Mouse (Mus musculus): ENCODE data around the gene Zfp715. TPM values are rescaled to one million over a fixed set of nuclear protein-coding genes. Genes with fewer than 3 reads are reported as not detected.
"Not testable (repeated sequence)": the region's sequence is repeated elsewhere in the genome, so short reads cannot be mapped to it uniquely, and the experiment has no call there.

Gene Zfp715
- polyA plus RNA-seq, 1 experiment from 2014 or later = 14.8 TPM

DNA sequence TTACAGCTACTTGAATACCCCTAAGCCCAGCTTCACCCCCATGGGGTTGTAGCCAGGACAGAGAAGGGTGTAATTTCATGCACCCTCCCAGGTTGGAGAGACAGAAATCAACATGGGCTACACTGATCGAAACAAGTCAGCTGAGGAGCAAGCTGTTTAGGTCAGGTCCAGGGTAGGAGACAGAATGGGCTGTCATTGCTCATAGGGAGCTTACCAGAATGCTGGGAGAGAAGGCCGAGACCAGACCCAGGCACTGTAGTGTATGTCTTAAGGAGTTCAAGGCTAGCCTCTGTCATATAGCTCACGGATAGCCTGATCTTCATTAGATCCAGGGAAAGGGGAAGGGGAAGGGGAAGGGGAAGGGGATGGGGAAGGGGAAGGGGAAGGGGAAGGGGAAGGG is 30.6 kb downstream of the Zfp715 start:
- Histone ChIP-seq H3K4me1 (ENCODE audit: control insufficient read depth, insufficient read depth, low read length) (no peaks in the 10 kb centered on the region), H3K36me3 (ENCODE audit: control insufficient read depth, insufficient read depth, low read length) (no peaks in the 10 kb centered on the region), H3K9ac (ENCODE audit: low read depth, low read length) (no peak overlapping the region), H3K9me3 (ENCODE audit: control insufficient read depth, low read length) (no peaks in the 10 kb centered on the region), H3K4me3 (ENCODE audit: low read depth, low read length) (no peak overlapping the region), H3K27me3 (replicated peaks; ENCODE audit: control insufficient read depth, insufficient read depth, low read length) (no peaks in the 10 kb centered on the region), H3K4me2 (ENCODE audit: low read depth, low read length) (no peak overlapping the region), H3K27ac (replicated peaks; ENCODE audit: low read depth, low read length) (no peak overlapping the region)
- no peak for DNase-seq (ENCODE audit: low spot score)
- WGBS = 74% methylated on average over 3 of the region's 3 CpGs
- no peak for ATAC-seq (ENCODE audit: low read depth)

DNA sequence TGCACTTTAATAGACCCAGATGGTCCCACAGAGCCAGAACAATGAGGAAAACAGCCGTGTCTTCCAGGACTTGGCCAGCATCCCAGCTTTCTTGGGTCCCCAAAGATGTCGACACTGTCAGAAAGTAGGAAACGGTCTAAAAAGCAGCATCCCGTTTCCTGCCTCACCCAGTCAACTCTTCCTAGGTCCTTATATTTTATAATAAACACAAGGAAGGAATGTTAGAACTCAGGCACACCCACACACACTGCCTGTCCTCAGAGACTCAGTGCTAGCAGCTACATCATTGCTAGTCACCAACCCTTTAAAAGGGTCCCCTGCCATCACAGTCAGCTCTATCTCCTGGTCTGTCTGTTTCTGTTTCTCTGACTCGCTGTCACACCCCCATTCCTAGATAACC is 35.7 kb downstream of the Zfp715 start:
- ATAC-seq (ENCODE audit: low read depth) (no peak), DNase-seq (ENCODE audit: low spot score) (peak; percentile 12)

DNA sequence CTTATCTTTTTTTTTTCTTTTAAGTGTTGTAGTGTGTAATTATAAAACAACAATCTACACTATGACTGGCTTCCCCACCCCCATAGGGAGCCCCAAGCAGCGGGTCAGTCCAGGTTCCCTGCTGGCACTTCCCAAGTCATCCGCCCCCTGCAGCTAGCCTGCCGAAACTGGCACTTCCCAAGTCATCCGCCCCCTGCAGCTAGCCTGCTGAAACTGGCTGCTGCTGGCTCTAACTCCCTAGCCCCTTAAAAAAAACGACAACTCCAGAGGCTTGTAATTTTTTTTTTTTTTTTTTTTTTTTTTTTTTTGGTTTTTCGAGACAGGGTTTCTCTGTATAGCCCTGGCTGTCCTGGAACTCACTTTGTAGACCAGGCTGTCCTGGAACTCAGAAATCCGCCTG is 36.9 kb downstream of the Zfp715 start:
- not testable (repeated sequence) for H3K27me3 ChIP-seq (replicated peaks; ENCODE audit: control insufficient read depth, insufficient read depth, low read length); H3K36me3 ChIP-seq (ENCODE audit: control insufficient read depth, insufficient read depth, low read length); H3K9ac ChIP-seq (ENCODE audit: low read depth, low read length); DNase-seq (ENCODE audit: low spot score); H3K9me3 ChIP-seq (ENCODE audit: control insufficient read depth, low read length); H3K4me1 ChIP-seq (ENCODE audit: control insufficient read depth, insufficient read depth, low read length); H3K27ac ChIP-seq (replicated peaks; ENCODE audit: low read depth, low read length); ATAC-seq (ENCODE audit: low read depth); H3K4me3 ChIP-seq (ENCODE audit: low read depth, low read length); H3K4me2 ChIP-seq (ENCODE audit: low read depth, low read length)
- 46% methylated on average over 6 of the region's 7 CpGs for WGBS

More for the DNA sequence above, 35.7 kb downstream of the Zfp715 start:
- Histone ChIP-seq H3K36me3 (ENCODE audit: control insufficient read depth, insufficient read depth, low read length) (no peaks in the 10 kb centered on the region), H3K4me1 (ENCODE audit: control insufficient read depth, insufficient read depth, low read length) (no peaks in the 10 kb centered on the region), H3K4me3 (ENCODE audit: low read depth, low read length) (no peak overlapping the region), H3K9ac (ENCODE audit: low read depth, low read length) (no peak overlapping the region), H3K27ac (replicated peaks; ENCODE audit: low read depth, low read length) (no peak overlapping the region), H3K27me3 (replicated peaks; ENCODE audit: control insufficient read depth, insufficient read depth, low read length) (no peaks in the 10 kb centered on the region), H3K4me2 (ENCODE audit: low read depth, low read length) (no peak overlapping the region), H3K9me3 (ENCODE audit: control insufficient read depth, low read length) (no peaks in the 10 kb centered on the region)
- whole genome bisulfite sequencing = 60% methylated on average over 5 of the region's 5 CpGs

DNA sequence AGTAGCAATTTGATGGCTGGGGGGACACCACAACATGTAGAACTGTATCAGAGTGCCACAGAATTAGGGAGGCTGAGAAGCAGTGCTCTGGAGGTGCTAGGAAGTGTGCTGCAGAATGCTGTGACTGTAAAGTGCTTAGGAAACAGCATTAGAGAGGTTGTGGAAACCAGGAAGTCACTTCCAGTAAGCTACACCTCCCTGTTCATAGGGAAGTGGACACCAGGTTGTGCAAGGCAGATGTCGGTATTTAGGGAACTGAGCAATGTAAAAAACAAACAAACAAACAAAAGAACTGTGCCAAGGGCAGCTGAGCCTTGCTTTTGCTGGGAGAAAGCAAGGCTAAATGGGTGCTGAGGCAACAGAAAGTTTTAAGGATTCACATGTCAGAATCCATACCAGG is 39.6 kb downstream of the Zfp715 start:
- 35% methylated on average over 1 of the region's 1 CpGs for WGBS
- DNase-seq (ENCODE audit: low spot score) = no peak

GRCm38 (mm10) chr7:43267359-43267758 is 45.7 kb downstream of the Zfp715 start:
- not testable (repeated sequence) for H3K4me3 ChIP-seq (ENCODE audit: low read depth, low read length); H3K4me2 ChIP-seq (ENCODE audit: low read depth, low read length); ATAC-seq (ENCODE audit: low read depth); DNase-seq (ENCODE audit: low spot score); H3K4me1 ChIP-seq (ENCODE audit: control insufficient read depth, insufficient read depth, low read length); H3K36me3 ChIP-seq (ENCODE audit: control insufficient read depth, insufficient read depth, low read length); H3K9ac ChIP-seq (ENCODE audit: low read depth, low read length); H3K27me3 ChIP-seq (replicated peaks; ENCODE audit: control insufficient read depth, insufficient read depth, low read length); H3K27ac ChIP-seq (replicated peaks; ENCODE audit: low read depth, low read length)
- peaks cover 31% of the 10 kb centered on the region for H3K9me3 ChIP-seq (ENCODE audit: control insufficient read depth, low read length)
- 89% methylated on average over 13 of the region's 13 CpGs for WGBS

More for the DNA sequence above, 39.6 kb downstream of the Zfp715 start:
- Histone ChIP-seq H3K36me3 (ENCODE audit: control insufficient read depth, insufficient read depth, low read length) (no peaks in the 10 kb centered on the region), H3K27me3 (replicated peaks; ENCODE audit: control insufficient read depth, insufficient read depth, low read length) (no peaks in the 10 kb centered on the region), H3K9me3 (ENCODE audit: control insufficient read depth, low read length) (0 out of 2 replicates have a peak, but pooled peaks cover 7% of the 10 kb centered on the region), H3K9ac (ENCODE audit: low read depth, low read length) (no peak overlapping the region), H3K4me2 (ENCODE audit: low read depth, low read length) (no peak overlapping the region), H3K4me3 (ENCODE audit: low read depth, low read length) (no peak overlapping the region), H3K4me1 (ENCODE audit: control insufficient read depth, insufficient read depth, low read length) (no peaks in the 10 kb centered on the region), H3K27ac (replicated peaks; ENCODE audit: low read depth, low read length) (no peak overlapping the region)
- no peak for ATAC-seq (ENCODE audit: low read depth)

DNA sequence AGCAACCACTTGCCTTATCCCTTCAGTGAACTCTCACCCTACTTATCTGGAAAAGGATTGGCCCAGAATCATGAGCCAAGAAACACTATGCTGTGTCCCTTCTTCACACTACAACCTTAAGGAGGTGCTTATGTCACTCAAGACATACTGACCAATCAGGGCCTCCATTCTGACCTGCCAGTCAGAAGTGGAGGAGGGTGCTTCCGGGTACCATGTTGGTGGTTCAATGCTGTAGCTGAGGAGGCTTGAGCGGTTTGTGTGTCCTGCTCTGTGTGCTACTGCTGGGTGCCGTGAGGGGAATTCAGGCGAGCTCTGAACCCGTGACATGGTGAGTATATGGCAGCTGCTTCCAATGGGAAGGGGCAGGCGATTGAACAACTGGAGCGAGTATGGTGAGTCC is 59.6 kb downstream of the Zfp715 start:
- Histone ChIP-seq H3K9me3 (ENCODE audit: control insufficient read depth, low read length) (peaks cover 6% of the 10 kb centered on the region; the same call in 1 of the 2 replicates), H3K27ac (replicated peaks; ENCODE audit: low read depth, low read length) (no peak overlapping the region), H3K4me3 (ENCODE audit: low read depth, low read length) (no peak overlapping the region), H3K4me2 (ENCODE audit: low read depth, low read length) (no peak overlapping the region), H3K36me3 (ENCODE audit: control insufficient read depth, insufficient read depth, low read length) (no peaks in the 10 kb centered on the region), H3K9ac (ENCODE audit: low read depth, low read length) (no peak overlapping the region), H3K4me1 (ENCODE audit: control insufficient read depth, insufficient read depth, low read length) (no peaks in the 10 kb centered on the region), H3K27me3 (replicated peaks; ENCODE audit: control insufficient read depth, insufficient read depth, low read length) (no peaks in the 10 kb centered on the region)
- DNase-seq (ENCODE audit: low spot score) (no peak), ATAC-seq (ENCODE audit: low read depth) (no peak)
- WGBS = 85% methylated on average over 7 of the region's 7 CpGs

GRCm38 (mm10) chr7:43250718-43251117 is 62.4 kb downstream of the Zfp715 start:
- H3K27me3 ChIP-seq (replicated peaks; ENCODE audit: control insufficient read depth, insufficient read depth, low read length); H3K4me1 ChIP-seq (ENCODE audit: control insufficient read depth, insufficient read depth, low read length); H3K27ac ChIP-seq (replicated peaks; ENCODE audit: low read depth, low read length); H3K9ac ChIP-seq (ENCODE audit: low read depth, low read length); H3K4me2 ChIP-seq (ENCODE audit: low read depth, low read length); H3K4me3 ChIP-seq (ENCODE audit: low read depth, low read length); ATAC-seq (ENCODE audit: low read depth); DNase-seq (ENCODE audit: low spot score); H3K36me3 ChIP-seq (ENCODE audit: control insufficient read depth, insufficient read depth, low read length); H3K9me3 ChIP-seq (ENCODE audit: control insufficient read depth, low read length): not testable (repeated sequence)
- WGBS = 64% methylated on average over 1 of the region's 1 CpGs

Other genes with a start within 250 kb of the Zfp715 start
- not detected in 2 replicates for gene Zfp936, start 199.1 kb downstream of the Zfp715 start, polyA plus RNA-seq (2014; fragmentation: Nextera tagmentation; extraction: Ambion mirVana)
- 0.32 and 0.37 TPM in 2 replicates for gene Siglecf, start 38.0 kb upstream of the Zfp715 start, polyA plus RNA-seq (2014; fragmentation: Nextera tagmentation; extraction: Ambion mirVana)
- 0.17 and 0.66 TPM in 2 replicates for gene Siglecg, start 94.9 kb upstream of the Zfp715 start, polyA plus RNA-seq (2014; fragmentation: Nextera tagmentation; extraction: Ambion mirVana)
- gene Lim2, start 114.4 kb upstream of the Zfp715 start, polyA plus RNA-seq (2014; fragmentation: Nextera tagmentation; extraction: Ambion mirVana) = not detected in 2 replicates
- 1.3 and 1.8 TPM in 2 replicates for gene Nkg7, start 123.8 kb upstream of the Zfp715 start, polyA plus RNA-seq (2014; fragmentation: Nextera tagmentation; extraction: Ambion mirVana)
- not detected in 2 replicates for gene Cldnd2, start 127.5 kb upstream of the Zfp715 start, polyA plus RNA-seq (2014; fragmentation: Nextera tagmentation; extraction: Ambion mirVana)
- 298 and 300 TPM in 2 replicates for gene Etfb, start 130.8 kb upstream of the Zfp715 start, polyA plus RNA-seq (2014; fragmentation: Nextera tagmentation; extraction: Ambion mirVana)
- 0.25 TPM in 1 of 2 replicates, not detected in the other for gene Gm45233, start 130.8 kb upstream of the Zfp715 start, polyA plus RNA-seq (2014; fragmentation: Nextera tagmentation; extraction: Ambion mirVana)
- 3.1 and 3.8 TPM in 2 replicates for gene Vsig10l, start 149.9 kb upstream of the Zfp715 start, polyA plus RNA-seq (2014; fragmentation: Nextera tagmentation; extraction: Ambion mirVana)
- 0.56 and 0.75 TPM in 2 replicates for gene Iglon5, start 176.8 kb upstream of the Zfp715 start, polyA plus RNA-seq (2014; fragmentation: Nextera tagmentation; extraction: Ambion mirVana)
- gene 4931406B18Rik, start 192.6 kb upstream of the Zfp715 start, polyA plus RNA-seq (2014; fragmentation: Nextera tagmentation; extraction: Ambion mirVana) = not detected in 2 replicates
- 2.5 and 2.8 TPM in 2 replicates for gene Cd33, start 231.1 kb upstream of the Zfp715 start, polyA plus RNA-seq (2014; fragmentation: Nextera tagmentation; extraction: Ambion mirVana)
- 2.7 and 3.3 TPM in 2 replicates for gene Zfp658, start 249.0 kb upstream of the Zfp715 start, polyA plus RNA-seq (2014; fragmentation: Nextera tagmentation; extraction: Ambion mirVana)

All from embryonic facial prominence, embryonic 14.5 days (tissue).